Mouse (Mus musculus) forebrain, embryonic 15.5 days (tissue): ENCODE data around the gene Eif4enif1. TPM values are rescaled to one million over a fixed set of nuclear protein-coding genes. Genes with fewer than 3 reads are reported as not detected.

Source experiments
- ATAC-seq: fragments of 200-750 bp; cut with Nextera tagmentation; replicated peaks from 2 replicates; pipeline ENCODE4 v1.8.0; 2017; ENCODE audit warnings: mild to moderate bottlenecking, moderate TSS enrichment, moderate library complexity
- H3K27ac ChIP-seq: fragments of 300-500 bp; sonication (generic); replicated peaks from 2 replicates; pipeline ENCODE4 v1.5.1; 2015; ENCODE audit warnings: mild to moderate bottlenecking, inconsistent platforms
- H3K27me3 ChIP-seq: fragments of 300-500 bp; sonication (generic); 2 replicates; pipeline ENCODE4 v1.6.1; 2015; ENCODE audit warnings: inconsistent platforms
- H3K36me3 ChIP-seq: fragments of 300-500 bp; sonication (generic); 2 replicates; pipeline ENCODE4 v1.6.1; 2015; ENCODE audit warnings: mild to moderate bottlenecking, inconsistent platforms
- H3K4me1 ChIP-seq: fragments of 300-500 bp; sonication (generic); 2 replicates; pipeline ENCODE4 v1.6.1; 2015; ENCODE audit warnings: inconsistent platforms
- H3K4me2 ChIP-seq: fragments of 300-500 bp; sonication (generic); replicated peaks from 2 replicates; pipeline ENCODE4 v1.6.1; 2015; ENCODE audit warnings: mild to moderate bottlenecking, inconsistent platforms
- H3K4me3 ChIP-seq: fragments of 300-500 bp; sonication (generic); 2 replicates; pipeline ENCODE4 v1.5.1; 2015; ENCODE audit warnings: mild to moderate bottlenecking, inconsistent platforms
- H3K9ac ChIP-seq: fragments of 300-500 bp; sonication (generic); replicated peaks from 2 replicates; pipeline ENCODE4 v1.6.1; 2015; ENCODE audit warnings: mild to moderate bottlenecking, inconsistent platforms
- H3K9me3 ChIP-seq: fragments of 300-500 bp; sonication (generic); 2 replicates; pipeline ENCODE4 v1.6.1; 2016; ENCODE audit warnings: inconsistent platforms
- WGBS: fragments of 180-500 bp; shearing (Covaris S2); methylation state at CpG from one replicate; pipeline ENCODE4 v1.1.7; 2015; ENCODE audit warnings: mixed read lengths; 5-methylcytosine and 5-hydroxymethylcytosine counted together
- polyA plus RNA-seq: library from polyadenylated mRNA; unstranded; fragments of >200 nt; fragmentation: Nextera tagmentation; extraction: Ambion mirVana; gene quantifications from 2 replicates; pipeline ENCODE4 v1.2.1, GENCODE M21; 2015

Gene Eif4enif1
- polyA plus RNA-seq, 1 experiment from 2014 or later: 46.2 TPM

- no peak overlapping the region for H3K9ac ChIP-seq
- ATAC-seq: no peak
- H3K27ac ChIP-seq: no peak overlapping the region
- H3K4me3 ChIP-seq: no peak overlapping the region
- peaks cover 84% of the 10 kb centered on the region for H3K36me3 ChIP-seq
- no peaks in the 10 kb centered on the region for H3K9me3 ChIP-seq
- H3K4me2 ChIP-seq: no peak overlapping the region
- no peaks in the 10 kb centered on the region for H3K4me1 ChIP-seq
- no peaks in the 10 kb centered on the region for H3K27me3 ChIP-seq
- WGBS: 95% methylated on average over 7 of the region's 7 CpGs
Measured at GRCm38 (mm10) chr11:3242395-3242794, 40.2 kb downstream of the Eif4enif1 start.

GRCm38 (mm10) chr11:3243771-3244170 lies 41.6 kb downstream of the Eif4enif1 start:
- ATAC-seq: no peak
- Histone ChIP-seq H3K4me1 (no peaks in the 10 kb centered on the region), H3K27ac (no peak overlapping the region), H3K9me3 (no peaks in the 10 kb centered on the region), H3K27me3 (no peaks in the 10 kb centered on the region), H3K4me2 (no peak overlapping the region), H3K36me3 (peaks cover 84% of the 10 kb centered on the region), H3K4me3 (no peak overlapping the region), H3K9ac (no peak overlapping the region)
- 81% methylated on average over 4 of the region's 4 CpGs for WGBS

GRCm38 (mm10) chr11:3247387-3247786 lies 45.2 kb downstream of the Eif4enif1 start:
- H3K4me2 ChIP-seq: no peak overlapping the region
- no peak overlapping the region for H3K4me3 ChIP-seq
- H3K27me3 ChIP-seq: no peaks in the 10 kb centered on the region
- H3K36me3 ChIP-seq: peaks cover 91% of the 10 kb centered on the region
- ATAC-seq: no peak
- H3K9ac ChIP-seq: no peak overlapping the region
- H3K27ac ChIP-seq: no peak overlapping the region
- no peaks in the 10 kb centered on the region for H3K4me1 ChIP-seq
- H3K9me3 ChIP-seq: no peaks in the 10 kb centered on the region
- 96% methylated on average over 2 of the region's 2 CpGs for WGBS

GRCm38 (mm10) chr11:3259537-3259936 lies 57.3 kb downstream of the Eif4enif1 start:
- Histone ChIP-seq H3K9me3 (no peaks in the 10 kb centered on the region), H3K4me2 (no peak overlapping the region), H3K36me3 (peaks cover 85% of the 10 kb centered on the region), H3K27ac (no peak overlapping the region), H3K4me1 (peaks cover 16% of the 10 kb centered on the region), H3K4me3 (no peak overlapping the region), H3K27me3 (no peaks in the 10 kb centered on the region), H3K9ac (no peak overlapping the region)
- ATAC-seq: no peak
- 90% methylated on average over 1 of the region's 1 CpGs for WGBS

- ATAC-seq: no peak; the same call in 1 of the 2 replicates
- Histone ChIP-seq H3K4me1 (peaks cover 36% of the 10 kb centered on the region), H3K9ac (peak overlapping the region; percentile 99), H3K4me2 (peak overlapping the region; percentile 57), H3K27ac (peak overlapping the region; percentile 95), H3K36me3 (peaks cover 33% of the 10 kb centered on the region), H3K27me3 (no peaks in the 10 kb centered on the region), H3K4me3 (peak overlapping the region; percentile 87), H3K9me3 (no peaks in the 10 kb centered on the region)
- WGBS: 1% methylated on average over 26 of the region's 26 CpGs
Measured at GRCm38 (mm10) chr11:3265291-3266078, 63.3 kb downstream of the Eif4enif1 start.

GRCm38 (mm10) chr11:3266079-3266685 lies 64.0 kb downstream of the Eif4enif1 start, which contains the start of gene Drg1:
Drg1 (minus strand) TSS chr11:3266415.
- Histone ChIP-seq H3K4me2 (peak within 1 kb of the TSS; percentile 57), H3K27ac (peak within 1 kb of the TSS; percentile 95), H3K27me3 (no peaks in the 10 kb centered on the region), H3K9ac (peak within 1 kb of the TSS; percentile 99), H3K9me3 (no peaks in the 10 kb centered on the region), H3K4me3 (peak within 1 kb of the TSS; percentile 87), H3K4me1 (peaks cover 36% of the 10 kb centered on the region), H3K36me3 (peaks cover 26% of the 10 kb centered on the region)
- ATAC-seq: peak; percentile 99
- WGBS: under 1% methylated on average over 70 of the region's 72 CpGs

- Histone ChIP-seq H3K4me3 (peak overlapping the region; percentile 87), H3K27ac (peak overlapping the region; percentile 95), H3K9me3 (no peaks in the 10 kb centered on the region), H3K9ac (peak overlapping the region; percentile 99; the same call in 1 of the 2 replicates), H3K4me1 (peaks cover 36% of the 10 kb centered on the region), H3K4me2 (peak overlapping the region; percentile 39), H3K36me3 (peaks cover 16% of the 10 kb centered on the region), H3K27me3 (no peaks in the 10 kb centered on the region)
- ATAC-seq: no peak
- 51% methylated on average over 7 of the region's 7 CpGs for WGBS
Measured at GRCm38 (mm10) chr11:3267133-3267532, 64.9 kb downstream of the Eif4enif1 start.

GRCm38 (mm10) chr11:3269241-3269640 lies 67.0 kb downstream of the Eif4enif1 start:
- WGBS: 28% methylated on average over 4 of the region's 4 CpGs
- no peaks in the 10 kb centered on the region for H3K27me3 ChIP-seq
- peaks cover 23% of the 10 kb centered on the region for H3K4me1 ChIP-seq
- H3K9me3 ChIP-seq: no peaks in the 10 kb centered on the region
- no peak overlapping the region for H3K9ac ChIP-seq
- no peak overlapping the region for H3K4me3 ChIP-seq
- no peak overlapping the region for H3K27ac ChIP-seq
- peaks cover 1% of the 10 kb centered on the region; the same call in 1 of the 2 replicates for H3K36me3 ChIP-seq
- H3K4me2 ChIP-seq: no peak overlapping the region
- ATAC-seq: no peak

- WGBS: 60% methylated on average over 5 of the region's 5 CpGs
- no peak overlapping the region for H3K27ac ChIP-seq
- H3K4me2 ChIP-seq: no peak overlapping the region
- ATAC-seq: no peak
- H3K36me3 ChIP-seq: no peaks in the 10 kb centered on the region
- no peaks in the 10 kb centered on the region for H3K4me1 ChIP-seq
- H3K4me3 ChIP-seq: no peak overlapping the region
- no peak overlapping the region for H3K9ac ChIP-seq
- H3K27me3 ChIP-seq: no peaks in the 10 kb centered on the region
- no peaks in the 10 kb centered on the region; the same call in 1 of the 2 replicates for H3K9me3 ChIP-seq
Measured at GRCm38 (mm10) chr11:3278351-3278750, 76.2 kb downstream of the Eif4enif1 start.

- no peak overlapping the region for H3K4me2 ChIP-seq
- no peak overlapping the region for H3K4me3 ChIP-seq
- ATAC-seq: no peak
- H3K36me3 ChIP-seq: no peaks in the 10 kb centered on the region
- H3K27ac ChIP-seq: no peak overlapping the region
- 77% methylated on average over 2 of the region's 2 CpGs for WGBS
- H3K9me3 ChIP-seq: no peaks in the 10 kb centered on the region; the same call in 1 of the 2 replicates
- H3K4me1 ChIP-seq: no peaks in the 10 kb centered on the region
- H3K9ac ChIP-seq: no peak overlapping the region
- no peaks in the 10 kb centered on the region for H3K27me3 ChIP-seq
Measured at GRCm38 (mm10) chr11:3279729-3280128, 77.5 kb downstream of the Eif4enif1 start.

GRCm38 (mm10) chr11:3282887-3283286 lies 80.7 kb downstream of the Eif4enif1 start:
- Histone ChIP-seq H3K9ac (no peak overlapping the region), H3K36me3 (no peaks in the 10 kb centered on the region), H3K9me3 (no peaks in the 10 kb centered on the region; the same call in 1 of the 2 replicates), H3K27ac (no peak overlapping the region), H3K4me1 (peaks cover 7% of the 10 kb centered on the region; the same call in 1 of the 2 replicates), H3K4me3 (no peak overlapping the region), H3K27me3 (no peaks in the 10 kb centered on the region), H3K4me2 (no peak overlapping the region)
- ATAC-seq: no peak
- 91% methylated on average over 6 of the region's 6 CpGs for WGBS

- Histone ChIP-seq H3K9me3 (no peaks in the 10 kb centered on the region; the same call in 1 of the 2 replicates), H3K9ac (no peak overlapping the region), H3K4me3 (no peak overlapping the region), H3K4me2 (no peak overlapping the region), H3K27me3 (no peaks in the 10 kb centered on the region), H3K36me3 (no peaks in the 10 kb centered on the region), H3K27ac (no peak overlapping the region), H3K4me1 (peaks cover 13% of the 10 kb centered on the region)
- no peak for ATAC-seq
- WGBS: 91% methylated on average over 6 of the region's 6 CpGs
Measured at GRCm38 (mm10) chr11:3283645-3284044, 81.5 kb downstream of the Eif4enif1 start.
